Mouse (Mus musculus): ENCODE results near the gene Ncor2.

Ncor2 gene

DNA sequence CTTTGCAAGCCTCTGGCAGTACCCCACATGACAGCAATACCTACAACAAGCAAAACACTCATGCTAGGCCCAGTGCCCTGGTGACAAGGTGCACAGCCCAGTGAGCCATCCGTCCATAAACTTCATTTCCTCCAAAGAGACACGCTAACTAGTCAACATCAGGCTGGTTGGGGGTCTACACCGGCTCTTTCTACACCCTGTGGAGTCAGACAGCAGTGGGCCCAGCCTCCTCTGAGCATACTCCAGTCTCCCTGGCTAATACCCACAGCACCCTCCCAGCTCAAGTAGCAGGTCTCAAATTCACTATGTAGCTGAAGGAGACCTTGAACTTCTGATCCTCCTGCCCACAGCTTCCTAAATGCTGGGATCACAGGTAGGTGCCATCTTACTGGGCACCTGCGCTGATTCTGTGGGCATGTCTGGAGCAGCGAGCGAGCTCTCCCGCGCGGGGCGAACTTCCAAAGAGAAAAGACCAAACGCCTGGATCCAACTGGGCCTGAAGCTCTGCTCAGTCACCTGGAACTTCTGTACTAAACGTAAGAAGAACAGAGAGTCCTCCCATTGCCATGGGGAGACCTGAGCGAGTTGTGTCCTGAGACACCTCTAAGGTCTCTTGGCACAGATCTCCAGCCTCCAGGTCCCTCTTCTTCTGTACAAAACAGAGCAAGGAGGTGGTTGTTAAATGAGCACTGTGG, 46.3 kb downstream of the Ncor2 start:
- no peak for DNase-seq (ENCODE audit: extremely low spot score, low read depth, low spot score)

DNA sequence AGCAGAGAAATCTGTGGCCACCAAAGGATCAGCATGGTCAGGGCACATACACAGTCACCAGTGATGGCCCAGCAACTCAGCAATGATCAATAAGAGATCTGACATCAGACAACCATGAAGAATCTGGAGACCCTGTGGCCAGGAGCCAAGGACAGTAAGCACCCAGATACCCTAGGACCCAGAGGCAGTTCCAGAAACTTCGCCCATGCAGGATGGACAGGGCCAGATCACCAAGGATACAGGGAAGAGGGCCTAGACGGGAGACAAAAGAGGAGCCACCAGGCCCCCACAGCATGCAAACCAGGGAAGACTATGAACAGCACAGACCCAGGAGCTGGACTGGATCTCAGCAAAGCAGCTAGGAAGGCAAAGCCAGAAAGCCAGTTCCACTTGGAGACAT, 47.0 kb downstream of the Ncor2 start:
- no peak for DNase-seq (ENCODE audit: extremely low spot score, low read depth, low spot score)

DNA sequence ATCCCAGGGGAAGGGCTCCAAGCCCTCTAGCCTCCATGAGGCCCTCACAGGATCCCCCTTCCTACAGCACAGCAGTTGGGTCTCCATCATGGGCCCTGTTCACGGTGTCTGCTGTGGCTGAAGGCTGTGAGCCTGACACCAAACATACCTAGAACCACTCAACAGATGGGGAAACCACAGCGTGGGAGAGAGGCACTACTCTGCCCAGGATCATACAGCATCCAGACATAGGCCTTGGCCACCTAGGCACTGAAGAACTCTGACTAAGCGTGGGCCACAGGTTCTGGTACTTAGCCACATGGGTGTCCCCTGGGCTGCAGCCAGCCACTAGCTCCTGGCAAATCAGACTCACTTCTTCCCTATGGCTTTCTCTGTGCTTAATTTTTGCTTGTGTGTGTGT, 48.6 kb downstream of the Ncor2 start:
- no peak for DNase-seq (ENCODE audit: extremely low spot score, low read depth, low spot score)

DNA sequence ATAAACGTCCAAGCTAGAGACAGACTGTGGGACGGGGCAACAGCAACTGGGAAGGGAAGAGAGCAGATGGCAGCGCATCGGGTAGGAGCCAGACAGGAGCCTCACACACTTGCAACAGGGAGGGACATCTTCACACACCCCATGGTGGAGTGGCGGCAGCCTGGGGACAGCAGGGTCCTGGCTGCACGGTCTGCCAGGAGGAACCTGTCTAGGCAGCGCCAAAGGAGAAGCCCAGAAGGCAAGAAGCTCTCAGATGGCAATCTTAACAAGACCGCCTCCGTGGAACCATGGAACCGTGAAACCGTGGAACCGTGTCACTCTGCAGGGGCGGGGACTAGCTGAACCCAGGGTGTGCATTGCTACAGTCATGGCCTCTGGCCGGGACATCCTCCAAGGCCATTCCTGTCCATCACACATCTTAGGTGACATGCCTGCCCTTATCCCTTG, 50.1 kb downstream of the Ncor2 start:
- no peak for DNase-seq (ENCODE audit: extremely low spot score, low read depth, low spot score)

DNA sequence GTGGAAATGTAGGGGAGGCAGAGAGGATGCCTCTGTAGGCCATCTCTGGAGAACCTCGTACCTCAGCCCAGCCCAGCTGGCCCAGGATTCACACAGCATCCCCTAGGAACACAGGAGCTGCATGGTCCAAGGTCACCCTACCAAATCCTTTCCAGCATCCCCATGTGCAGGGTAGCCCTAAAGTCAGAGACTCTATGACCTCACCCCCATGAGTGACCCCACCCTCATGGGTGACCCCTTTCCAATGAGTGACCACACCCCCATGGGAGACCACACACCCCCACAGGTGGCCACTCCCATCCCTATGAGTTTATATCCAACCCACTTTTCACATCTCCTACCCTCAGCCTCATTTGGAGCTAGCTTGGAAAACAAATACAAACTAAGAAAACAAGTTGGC, 51.1 kb downstream of the Ncor2 start:
- DNase-seq (ENCODE audit: extremely low spot score, low read depth, low spot score): no peak

DNA sequence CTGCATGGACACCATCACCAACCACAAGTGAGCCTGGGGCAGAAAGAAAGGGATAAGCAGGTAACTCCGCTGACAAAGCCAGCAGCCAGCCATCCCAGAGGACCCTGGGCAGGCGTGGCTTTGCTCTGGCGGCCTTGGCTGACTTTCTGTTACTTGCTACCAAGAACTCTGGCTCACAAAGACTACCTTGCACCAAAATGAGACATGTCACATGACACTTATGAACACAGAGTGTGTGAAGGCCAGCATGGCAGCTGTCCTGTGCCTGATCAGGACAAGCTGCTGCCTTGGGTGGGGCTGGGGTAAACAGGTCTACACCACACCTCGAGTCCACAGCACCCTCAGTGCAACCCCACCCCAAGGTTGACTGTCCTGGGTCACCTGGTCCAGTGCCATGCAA, 51.6 kb downstream of the Ncor2 start:
- DNase-seq (ENCODE audit: extremely low spot score, low read depth, low spot score): no peak

DNA sequence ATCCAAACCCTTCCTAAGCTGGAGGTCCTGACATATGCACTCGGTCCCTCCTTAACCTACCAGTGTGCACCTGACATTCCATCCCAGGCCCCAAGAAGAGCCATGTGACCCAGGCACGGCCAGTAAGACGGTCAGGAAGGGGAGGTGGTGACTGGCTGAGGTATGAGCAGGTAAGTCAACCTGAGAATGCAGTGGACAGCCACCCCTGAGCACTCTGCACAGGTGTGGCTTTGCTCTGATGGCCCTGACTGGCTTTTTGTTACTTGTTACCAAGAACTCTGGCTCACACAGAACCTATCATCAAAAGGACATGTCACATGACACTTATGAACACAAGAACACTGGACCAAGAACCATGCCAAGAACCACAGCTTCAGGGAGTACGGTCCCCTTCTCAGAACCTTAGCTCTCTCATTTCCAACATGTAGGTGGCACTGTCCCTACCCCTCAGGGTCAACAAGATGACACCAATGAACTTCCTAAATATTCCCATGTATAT, 53.0 kb downstream of the Ncor2 start:
- no peak for DNase-seq (ENCODE audit: extremely low spot score, low read depth, low spot score)

DNA sequence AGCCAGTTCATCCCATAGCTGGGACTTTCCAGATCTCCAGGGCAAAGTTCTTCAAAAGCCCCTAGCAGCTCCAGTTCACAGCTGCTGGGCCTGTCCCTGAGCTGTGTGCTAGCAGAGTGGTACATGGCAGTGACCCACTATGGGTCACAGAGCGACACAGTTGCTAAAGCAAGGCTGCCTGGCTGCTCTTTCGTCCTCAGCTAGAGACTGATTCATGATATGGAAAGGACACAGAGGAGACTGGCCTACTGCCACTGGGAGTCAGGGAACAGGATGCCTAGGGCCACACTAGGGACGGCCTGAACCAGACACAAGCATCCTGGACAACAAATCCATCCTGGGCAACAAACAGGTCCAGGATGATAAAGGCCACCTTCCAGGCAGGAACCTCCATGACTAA, 53.8 kb downstream of the Ncor2 start:
- DNase-seq (ENCODE audit: extremely low spot score, low read depth, low spot score): no peak

DNA sequence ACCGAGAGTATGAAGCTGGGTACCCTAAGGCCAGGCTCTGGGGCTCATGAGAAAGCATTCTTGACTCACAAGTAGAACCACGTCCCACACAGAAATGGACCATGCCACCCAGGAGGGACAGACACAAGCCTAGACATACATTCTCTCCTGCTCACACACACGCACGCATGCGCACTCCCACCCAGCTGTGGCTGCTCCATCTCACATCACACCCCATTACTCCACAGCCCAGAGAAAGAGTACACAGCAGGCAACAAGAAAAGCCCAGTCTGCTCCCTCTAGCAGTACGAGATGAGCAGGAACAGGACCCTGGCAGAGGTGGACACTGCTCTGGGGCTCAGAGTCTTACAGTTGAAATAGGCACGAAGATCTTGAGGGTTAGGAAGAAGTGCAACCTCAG, 55.0 kb downstream of the Ncor2 start:
- DNase-seq (ENCODE audit: extremely low spot score, low read depth, low spot score): no peak

DNA sequence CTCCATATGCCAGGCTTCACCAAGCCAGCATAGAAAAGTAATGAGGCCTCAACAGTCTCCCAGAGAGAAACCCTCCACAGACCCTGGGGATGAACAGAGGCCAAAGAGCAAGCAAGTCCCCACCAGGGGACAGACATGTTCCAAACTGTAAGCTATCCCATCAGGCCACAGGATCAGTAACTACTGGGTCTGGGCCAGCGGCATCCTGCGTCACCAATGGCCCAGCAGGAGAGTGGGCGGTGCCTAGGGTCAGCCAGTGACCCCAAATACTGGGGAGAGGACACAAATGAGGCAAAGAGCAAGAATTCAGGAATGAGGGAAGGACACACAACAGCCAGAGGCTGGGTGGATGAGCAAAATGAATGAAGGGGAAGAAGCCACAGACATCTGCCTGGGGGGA, 55.8 kb downstream of the Ncor2 start:
- no peak for DNase-seq (ENCODE audit: extremely low spot score, low read depth, low spot score)

DNA sequence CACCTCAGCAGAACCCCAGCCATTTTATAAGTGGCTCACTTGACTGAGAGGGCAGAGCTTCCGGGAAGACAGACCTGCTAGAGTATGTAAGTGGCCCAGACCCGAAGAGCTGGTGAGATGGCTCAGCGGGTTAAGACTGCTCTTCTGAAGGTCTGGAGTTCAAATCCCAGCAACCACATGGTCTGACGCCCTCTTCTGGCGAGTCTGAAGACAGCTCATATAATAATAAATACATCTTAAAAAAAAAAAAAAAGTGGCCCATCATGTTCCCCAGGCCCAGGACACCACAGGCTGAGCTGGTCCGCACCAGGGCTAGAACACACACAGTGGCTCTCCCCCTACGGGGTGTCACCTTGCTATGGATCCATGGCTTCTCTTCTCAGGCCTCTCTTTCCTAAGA, 56.5 kb downstream of the Ncor2 start:
- no peak for DNase-seq (ENCODE audit: extremely low spot score, low read depth, low spot score)

DNA sequence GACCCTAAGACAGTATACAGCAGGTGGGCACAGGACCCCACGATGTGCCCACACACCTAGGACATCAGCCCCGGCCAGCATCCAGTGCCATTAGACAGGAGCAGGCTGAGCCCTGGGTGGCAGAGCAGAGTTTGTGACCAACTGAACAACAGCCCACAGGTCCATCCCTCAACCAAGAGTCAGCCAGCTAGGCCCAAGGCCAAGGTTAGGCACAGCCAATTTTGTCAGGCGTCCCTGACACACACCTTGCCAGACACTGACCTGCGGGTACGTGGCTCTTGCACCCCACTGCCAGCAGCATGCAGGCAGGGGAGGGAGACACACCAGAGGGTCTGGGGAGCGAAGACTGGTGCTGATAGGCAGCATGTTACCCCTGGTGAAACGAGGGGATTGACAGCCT, 57.0 kb downstream of the Ncor2 start:
- no peak for DNase-seq (ENCODE audit: extremely low spot score, low read depth, low spot score)

DNA sequence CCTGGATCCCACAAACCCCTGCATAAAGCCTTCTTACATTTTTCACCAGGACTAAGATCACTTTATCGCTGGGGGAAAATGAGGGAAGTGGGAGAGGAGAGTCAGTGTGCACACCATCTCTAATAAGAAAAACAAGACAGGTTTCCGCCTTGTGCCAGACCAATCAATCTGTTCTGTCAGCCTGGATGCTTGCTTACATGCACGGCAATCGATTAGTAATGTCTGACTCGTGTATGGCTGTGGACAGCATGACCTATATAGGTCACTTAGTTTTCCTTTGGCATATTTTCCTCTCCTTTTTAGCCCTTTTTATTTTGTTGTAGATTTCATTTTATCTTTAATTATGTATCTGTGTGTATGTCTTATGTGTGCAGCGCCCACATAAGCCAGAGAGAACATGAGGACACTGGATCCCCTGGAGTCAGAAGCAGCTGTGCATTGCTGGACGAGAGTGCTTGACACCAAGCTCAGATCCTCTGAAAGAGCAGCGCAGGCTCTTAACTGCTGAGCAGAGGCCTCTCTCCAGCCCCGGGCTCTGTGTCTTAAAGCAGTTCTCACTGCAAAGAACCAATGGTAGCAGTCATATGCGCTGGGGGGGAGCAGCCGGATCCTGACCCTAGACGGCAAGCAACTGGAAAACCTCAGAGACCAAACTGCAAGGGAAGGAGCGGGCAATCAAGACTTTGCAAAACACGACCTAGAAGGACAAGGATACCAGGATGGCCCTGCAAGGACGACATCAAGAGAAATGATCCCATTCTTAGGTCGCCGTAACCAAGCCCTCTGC, 58.3 kb downstream of the Ncor2 start:
- no peak for DNase-seq (ENCODE audit: extremely low spot score, low read depth, low spot score)

DNA sequence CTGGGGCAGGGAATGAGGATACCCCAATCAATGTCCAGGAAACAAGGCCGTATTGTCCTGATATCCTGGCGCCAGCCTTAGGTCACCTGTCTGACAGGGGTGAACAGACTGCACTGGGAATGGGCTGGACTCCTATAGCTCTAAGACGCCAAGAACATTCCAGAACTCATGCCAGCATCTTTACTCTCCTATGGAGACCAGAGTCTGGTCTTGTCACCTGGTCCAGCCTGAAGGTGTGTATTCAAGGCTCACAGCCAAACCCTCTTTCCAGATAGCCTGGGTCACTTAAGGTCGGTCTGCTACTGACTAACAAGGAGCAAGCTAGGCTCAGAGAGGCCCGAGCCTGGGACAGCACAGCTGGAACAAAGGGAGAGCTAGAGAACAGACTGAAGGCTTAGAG, 61.8 kb downstream of the Ncor2 start:
- DNase-seq (ENCODE audit: extremely low spot score, low read depth, low spot score): no peak

DNA sequence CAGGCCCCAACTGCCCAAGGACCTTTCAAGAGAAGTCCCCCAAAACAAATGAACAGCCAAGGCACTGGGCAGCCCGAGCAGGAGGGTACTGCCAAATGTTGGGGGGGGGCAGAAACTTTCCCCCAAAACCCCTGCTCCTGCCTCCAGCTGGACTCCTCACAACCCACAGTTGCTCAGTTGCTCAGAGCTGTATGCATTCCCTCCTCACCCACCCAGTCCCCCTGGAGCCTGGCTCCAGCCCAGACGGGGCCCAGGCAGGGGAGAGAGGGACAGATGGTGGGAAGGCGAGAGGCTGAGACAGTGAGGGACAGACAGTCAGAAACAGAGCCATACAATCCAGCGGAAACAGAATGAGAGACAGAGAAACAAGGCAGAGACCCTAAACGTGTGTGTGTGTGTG, 66.0 kb downstream of the Ncor2 start:
- DNase-seq (ENCODE audit: extremely low spot score, low read depth, low spot score): no peak

DNA sequence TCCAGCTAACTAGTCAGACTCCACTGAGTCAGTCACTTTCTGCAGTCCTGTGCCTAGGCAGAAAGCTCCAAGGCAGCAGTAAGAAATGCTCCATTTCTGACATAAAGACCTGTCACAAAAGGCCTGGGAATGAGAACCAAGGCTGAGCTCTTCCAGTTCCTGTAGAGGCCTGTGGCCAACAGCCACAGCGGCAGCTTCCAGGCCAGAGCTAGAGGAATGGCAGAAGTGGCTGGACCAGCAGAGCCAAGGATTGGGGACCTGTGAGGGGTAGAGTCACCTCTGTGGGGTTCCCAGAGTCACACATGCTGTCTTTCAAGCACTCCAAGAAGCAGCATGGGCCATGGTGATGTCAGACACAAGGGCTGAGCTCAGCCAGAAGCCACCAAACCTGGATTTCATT, 66.4 kb downstream of the Ncor2 start:
- no peak for DNase-seq (ENCODE audit: extremely low spot score, low read depth, low spot score)

DNA sequence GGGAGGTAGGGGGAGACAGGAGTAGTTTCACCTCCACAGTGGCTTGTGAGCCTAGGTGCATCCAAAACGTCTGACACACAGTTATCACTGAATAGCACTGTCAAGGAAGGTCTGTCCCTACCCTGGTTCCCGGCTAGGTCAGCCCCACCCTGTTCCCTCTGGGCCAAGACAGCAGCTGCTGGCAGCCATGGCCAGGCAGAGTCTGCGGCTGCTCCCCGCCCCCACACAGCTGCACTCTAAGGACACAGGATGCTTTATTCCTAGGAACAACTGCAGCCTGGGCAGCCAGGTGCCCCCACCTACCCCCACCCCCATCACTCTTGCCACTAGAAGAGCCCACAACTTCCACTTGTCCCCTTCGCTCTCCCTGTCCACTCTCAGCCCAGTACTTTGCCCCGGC, 67.9 kb downstream of the Ncor2 start:
- DNase-seq (ENCODE audit: extremely low spot score, low read depth, low spot score): no peak

DNA sequence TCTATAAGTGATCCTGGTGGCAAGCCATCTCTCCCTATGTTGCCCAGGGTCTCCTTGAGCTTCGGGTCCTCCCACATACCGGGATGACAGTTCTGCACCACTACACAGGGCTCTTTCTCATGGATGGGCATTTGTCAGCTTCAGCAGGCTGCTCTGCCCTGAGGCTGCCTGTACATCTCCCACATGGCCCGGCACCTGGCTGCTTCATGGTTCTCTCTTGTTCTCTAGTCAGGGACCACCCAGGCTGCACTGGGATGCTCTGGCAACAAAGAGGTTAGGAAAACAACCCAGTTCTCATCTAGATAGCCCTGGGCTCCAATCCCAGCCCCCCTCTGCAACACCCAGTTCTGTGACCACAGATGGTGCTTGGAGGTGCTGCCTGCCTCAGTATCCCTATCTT, 68.3 kb downstream of the Ncor2 start:
- no peak for DNase-seq (ENCODE audit: extremely low spot score, low read depth, low spot score)

DNA sequence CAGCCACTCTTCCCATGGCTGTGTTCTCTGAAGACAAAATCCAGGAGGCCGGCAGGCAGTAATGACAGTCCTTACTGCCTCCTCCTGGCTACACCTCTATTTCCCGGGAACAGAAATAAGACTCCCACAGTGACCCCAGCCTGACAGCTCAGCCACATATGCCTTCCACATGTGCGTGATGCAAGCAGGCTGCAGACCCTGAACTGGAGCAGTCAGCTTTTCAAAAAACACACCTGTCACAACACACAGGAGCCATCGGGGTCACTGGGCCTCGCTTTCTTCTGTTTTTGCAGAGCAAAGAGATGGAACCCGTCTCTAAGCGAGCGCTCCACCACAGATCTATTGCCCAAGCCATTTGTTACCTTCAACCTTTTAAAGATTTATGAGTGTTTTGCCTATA, 68.8 kb downstream of the Ncor2 start:
- no peak for DNase-seq (ENCODE audit: extremely low spot score, low read depth, low spot score)

DNA sequence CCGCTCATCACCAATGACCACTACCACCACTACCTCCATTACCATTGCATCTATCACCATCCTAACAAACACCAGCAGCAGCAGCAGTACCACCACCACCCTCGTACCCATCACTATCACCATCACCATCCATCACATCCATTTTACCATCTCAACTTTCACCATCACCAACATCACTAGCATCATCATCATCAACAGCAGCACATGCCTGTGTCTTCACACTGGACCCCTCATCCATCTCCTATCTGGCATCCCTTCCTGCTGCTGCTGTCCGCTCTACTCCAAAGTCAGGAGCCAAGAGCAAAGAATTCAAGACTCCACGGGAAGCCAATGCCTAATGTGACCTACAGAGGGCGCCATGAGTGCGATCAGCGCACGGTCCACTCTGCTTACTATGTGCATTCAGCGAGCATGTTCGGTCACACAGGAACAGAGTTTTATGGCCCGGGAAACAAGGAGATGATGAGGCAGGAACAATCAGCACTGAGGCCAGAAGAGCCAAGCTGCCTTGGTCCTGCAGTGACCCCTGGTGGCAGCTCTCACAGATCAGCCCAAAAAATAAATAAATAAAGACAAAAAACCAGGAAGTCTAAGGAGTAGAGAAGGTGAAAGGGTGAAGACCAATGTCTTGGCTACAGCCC, 71.9 kb downstream of the Ncor2 start:
- DNase-seq (ENCODE audit: extremely low spot score, low read depth, low spot score): peak; percentile 31

DNA sequence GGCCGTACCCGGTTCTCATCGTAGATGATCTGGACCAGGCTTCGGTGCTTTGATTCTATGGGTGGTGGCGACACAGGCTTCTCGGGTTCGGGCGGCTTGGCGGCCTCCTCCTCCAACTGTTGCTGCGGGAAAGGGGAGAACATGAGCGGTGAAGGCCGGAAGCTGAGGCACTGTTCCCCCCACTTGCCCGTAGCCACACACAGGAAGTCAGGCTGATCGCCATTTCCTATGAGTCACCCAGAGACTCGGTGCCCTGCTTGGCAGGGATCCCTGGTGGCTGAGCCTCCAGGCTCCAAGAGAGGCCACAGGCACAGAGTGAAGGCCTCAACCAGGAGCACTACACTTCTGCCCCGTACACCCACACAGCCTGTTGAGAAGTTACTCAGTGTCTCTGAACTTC, 72.8 kb downstream of the Ncor2 start:
- no peak for DNase-seq (ENCODE audit: extremely low spot score, low read depth, low spot score)

DNA sequence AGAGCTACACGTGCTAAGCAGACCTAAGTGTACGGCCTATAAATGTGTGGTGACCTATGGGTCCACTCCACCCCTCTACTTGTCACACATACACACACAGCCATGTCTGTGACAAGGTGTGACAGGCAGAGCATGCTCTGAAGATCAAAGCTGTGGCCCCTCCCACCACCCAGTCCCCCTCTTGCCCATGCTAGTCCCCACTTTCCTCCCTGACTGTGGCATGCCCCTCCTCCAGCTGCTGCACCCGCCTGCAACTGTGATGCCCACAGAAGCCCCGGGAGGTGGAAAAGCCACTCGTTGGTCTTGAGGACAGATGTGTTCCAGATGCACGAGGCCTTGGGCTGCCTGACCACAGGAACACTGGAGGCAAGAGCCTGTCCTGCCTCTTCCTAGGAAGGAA, 74.2 kb downstream of the Ncor2 start:
- DNase-seq (ENCODE audit: extremely low spot score, low read depth, low spot score): no peak
